Mouse (Mus musculus): Measurements from ENCODE around the gene Rara. TPM values are rescaled to one million over a fixed set of nuclear protein-coding genes. Genes with fewer than 3 reads are reported as not detected.

Rara gene
- total and polyA plus RNA-seq, 3 experiments = 12.1 to 13.7 TPM; not detected in 1

- Histone ChIP-seq H3K4me1 (ENCODE audit: control insufficient read depth in 1 of 2, insufficient read depth in 2 of 2, low read length in 2 of 2) (peaks cover 14 to 33% of the 10 kb centered on the region in 2 experiments), H3K27me3 (ENCODE audit: control insufficient read depth in 1 of 2, insufficient read depth in 2 of 2, low read length in 2 of 2) (no peaks in the 10 kb centered on the region), H3K36me3 (ENCODE audit: control insufficient read depth in 1 of 2, insufficient read depth in 2 of 2, low read length in 2 of 2) (peaks cover 0 to 31% of the 10 kb centered on the region in 2 experiments; a peak in 2 of 4 replicates), H3K9me3 (replicated peaks; ENCODE audit: insufficient read depth, low read length) (no peaks in the 10 kb centered on the region), H3K4me3 (ENCODE audit: control insufficient read depth in 1 of 2, insufficient read depth in 1 of 2, low read depth in 2 of 2, low read length in 2 of 2) (no peak overlapping the region), H3K79me2 (ENCODE audit: control insufficient read depth, insufficient read depth, low read length, poor library complexity) (peaks cover 3% of the 10 kb centered on the region; the same call in 1 of the 2 replicates), H3K9ac (ENCODE audit: control insufficient read depth, low read depth, low read length, poor library complexity, severe bottlenecking) (no peak overlapping the region), H3K27ac (ENCODE audit: control insufficient read depth, low read depth, low read length) (no peak overlapping the region)
- peak; percentile 45 for DNase-seq (ENCODE audit: low read depth, low spot score)
- TF ChIP-seq MAFK (IDR thresholded peaks at IDR 0.05; ENCODE audit: borderline replicate concordance, low read depth, low read length) (peak; percentile 78), CTCF (IDR thresholded peaks at IDR 0.05 in 2 of 3, conservative IDR thresholded peaks at IDR 0.05 in 1 of 3; ENCODE audit: control insufficient read depth in 1 of 3, insufficient read depth in 1 of 3, low read depth in 2 of 3, low read length in 3 of 3, poor library complexity in 1 of 3, severe bottlenecking in 1 of 3) (no peak)
Measured at GRCm38 (mm10) chr11:98954801-98955706, 27.4 kb downstream of the Rara start.

- peaks cover 3% of the 10 kb centered on the region for H3K79me2 ChIP-seq (ENCODE audit: control insufficient read depth, insufficient read depth, low read length, poor library complexity)
- DNase-seq (ENCODE audit: low read depth, low spot score) = no peak
- H3K4me1 ChIP-seq (ENCODE audit: control insufficient read depth in 1 of 2, insufficient read depth in 2 of 2, low read length in 2 of 2) = peaks cover 12 to 32% of the 10 kb centered on the region in 2 experiments
- no peak overlapping the region for H3K9ac ChIP-seq (ENCODE audit: control insufficient read depth, low read depth, low read length, poor library complexity, severe bottlenecking)
- H3K4me3 ChIP-seq (ENCODE audit: control insufficient read depth in 1 of 2, insufficient read depth in 1 of 2, low read depth in 2 of 2, low read length in 2 of 2) = no peak overlapping the region
- H3K36me3 ChIP-seq (ENCODE audit: control insufficient read depth in 1 of 2, insufficient read depth in 2 of 2, low read length in 2 of 2) = peaks cover 0 to 28% of the 10 kb centered on the region in 2 experiments; a peak in 2 of 4 replicates
- no peaks in the 10 kb centered on the region for H3K27me3 ChIP-seq (ENCODE audit: control insufficient read depth in 1 of 2, insufficient read depth in 2 of 2, low read length in 2 of 2)
- no peak overlapping the region for H3K27ac ChIP-seq (ENCODE audit: control insufficient read depth, low read depth, low read length)
- no peaks in the 10 kb centered on the region for H3K9me3 ChIP-seq (replicated peaks; ENCODE audit: insufficient read depth, low read length)
- no peak for TF ChIP-seq CTCF (IDR thresholded peaks at IDR 0.05 in 2 of 3, conservative IDR thresholded peaks at IDR 0.05 in 1 of 3; ENCODE audit: control insufficient read depth in 1 of 3, insufficient read depth in 1 of 3, low read depth in 2 of 3, low read length in 3 of 3, poor library complexity in 1 of 3, severe bottlenecking in 1 of 3)
- TF ChIP-seq ETS1 (IDR thresholded peaks at IDR 0.05; ENCODE audit: low read depth, low read length) = no peak
Measured at GRCm38 (mm10) chr11:98955707-98956235, 28.2 kb downstream of the Rara start.

GRCm38 (mm10) chr11:98956340-98956739 is 28.7 kb downstream of the Rara start:
- Histone ChIP-seq H3K27ac (ENCODE audit: control insufficient read depth, low read depth, low read length) (no peak overlapping the region), H3K36me3 (ENCODE audit: control insufficient read depth in 1 of 2, insufficient read depth in 2 of 2, low read length in 2 of 2) (peaks cover 0 to 28% of the 10 kb centered on the region in 2 experiments; a peak in 2 of 4 replicates), H3K9me3 (replicated peaks; ENCODE audit: insufficient read depth, low read length) (no peaks in the 10 kb centered on the region), H3K4me3 (ENCODE audit: control insufficient read depth in 1 of 2, insufficient read depth in 1 of 2, low read depth in 2 of 2, low read length in 2 of 2) (no peak overlapping the region), H3K27me3 (ENCODE audit: control insufficient read depth in 1 of 2, insufficient read depth in 2 of 2, low read length in 2 of 2) (no peaks in the 10 kb centered on the region), H3K4me1 (ENCODE audit: control insufficient read depth in 1 of 2, insufficient read depth in 2 of 2, low read length in 2 of 2) (peaks cover 12 to 37% of the 10 kb centered on the region in 2 experiments), H3K79me2 (ENCODE audit: control insufficient read depth, insufficient read depth, low read length, poor library complexity) (peaks cover 3% of the 10 kb centered on the region), H3K9ac (ENCODE audit: control insufficient read depth, low read depth, low read length, poor library complexity, severe bottlenecking) (no peak overlapping the region)
- TF ChIP-seq ELF1 (IDR thresholded peaks at IDR 0.05; ENCODE audit: low read depth, low read length) (no peak), SIN3A (IDR thresholded peaks at IDR 0.05; ENCODE audit: low read length) (no peak), MYC (IDR thresholded peaks at IDR 0.05; ENCODE audit: low read depth, low read length) (no peak), MAZ (IDR thresholded peaks at IDR 0.05; ENCODE audit: low read depth, low read length) (no peak), E2F4 (IDR thresholded peaks at IDR 0.05; ENCODE audit: borderline replicate concordance, low read depth, low read length) (no peak), MAFK (IDR thresholded peaks at IDR 0.05; ENCODE audit: borderline replicate concordance, low read depth, low read length) (no peak), BHLHE40 (IDR thresholded peaks at IDR 0.05; ENCODE audit: borderline replicate concordance, low read depth, low read length) (no peak), POLR2A (IDR thresholded peaks at IDR 0.05; ENCODE audit: control insufficient read depth in 1 of 2, insufficient read depth in 1 of 2, low read depth in 1 of 2, low read length in 2 of 2, poor library complexity in 1 of 2) (no peak), SMC3 (IDR thresholded peaks at IDR 0.05; ENCODE audit: low read depth, low read length) (no peak), GATA1 (IDR thresholded peaks at IDR 0.05; ENCODE audit: low read depth, low read length) (no peak), USF1 (IDR thresholded peaks at IDR 0.05; ENCODE audit: low read depth, low read length) (no peak), MYB (IDR thresholded peaks at IDR 0.05; ENCODE audit: low read depth, low read length) (no peak), TCF12 (IDR thresholded peaks at IDR 0.05; ENCODE audit: low read depth, low read length) (no peak), USF2 (IDR thresholded peaks at IDR 0.05; ENCODE audit: borderline replicate concordance in 1 of 2, insufficient read depth in 1 of 2, low read depth in 1 of 2, low read length in 2 of 2) (no peak), ZNF384 (IDR thresholded peaks at IDR 0.05; ENCODE audit: low read depth, low read length) (no peak), CTCF (IDR thresholded peaks at IDR 0.05 in 2 of 3, conservative IDR thresholded peaks at IDR 0.05 in 1 of 3; ENCODE audit: control insufficient read depth in 1 of 3, insufficient read depth in 1 of 3, low read depth in 2 of 3, low read length in 3 of 3, poor library complexity in 1 of 3, severe bottlenecking in 1 of 3) (no peak), CHD1 (IDR thresholded peaks at IDR 0.05; ENCODE audit: low read depth, low read length) (no peak), POLR2AphosphoS5 (IDR thresholded peaks at IDR 0.05; ENCODE audit: borderline replicate concordance, low read depth, low read length) (no peak), NELFE (IDR thresholded peaks at IDR 0.05; ENCODE audit: low read depth, low read length) (no peak)
- DNase-seq (ENCODE audit: low read depth, low spot score) = no peak
